Mouse (Mus musculus) embryonic stem cell, embryonic (primary cell): ENCODE measurements around the gene Gm10961.
"Not testable (repeated sequence)": the region's sequence is repeated elsewhere in the genome, so short reads cannot be mapped to it uniquely, and the experiment has no call there.

Experiments
- CTCF ChIA-PET, 4 experiments: fragments of 300-600 bp in 2 of 4; fragments of 350-600 bp in 2 of 4; sonication (Branson Sonifier 250); formaldehyde crosslinking; loops; one replicate each; lab custom pipeline; 2022; ENCODE audit warnings: inconsistent platforms in 2 of 4; lab: Charles Lee
- POLR2A ChIA-PET, 4 experiments: fragments of 300-600 bp in 2 of 4; fragments of 350-600 bp in 2 of 4; sonication (Branson Sonifier 250); formaldehyde crosslinking; loops; one replicate each; lab custom pipeline; 2022; ENCODE audit warnings: antibody characterized with exemption in 4 of 4, inconsistent platforms in 1 of 4; lab: Charles Lee

Gene Gm10961

DNA sequence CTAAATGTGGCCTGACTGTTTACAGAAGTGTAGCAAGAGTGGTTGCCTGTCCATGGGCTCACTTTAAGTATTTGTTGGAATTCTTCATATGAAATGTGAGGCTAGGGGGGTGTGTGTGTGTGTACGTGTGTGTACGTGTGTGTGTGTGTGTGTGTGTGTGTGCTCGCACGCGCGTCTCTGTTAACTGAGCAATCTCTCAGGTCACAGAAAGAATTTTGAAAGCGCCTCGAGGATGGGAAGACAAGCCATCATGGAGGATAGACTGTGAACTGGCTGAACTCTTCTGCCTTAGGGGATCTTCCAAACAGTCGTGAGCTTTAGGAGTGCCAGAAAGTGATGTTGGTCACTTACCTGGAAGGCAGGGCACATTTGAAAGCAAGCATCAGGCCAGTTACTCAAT is 2.8 kb downstream of the Gm10961 start:
- POLR2A ChIA-PET, result interaction anchor here in 1 of 4 experiments (1.1 kb wide), 1 partner anchor 62 kb away, joined by 3 read pairs; no protein-coding TSS in a partner anchor
- CTCF ChIA-PET, result no interaction called here

DNA sequence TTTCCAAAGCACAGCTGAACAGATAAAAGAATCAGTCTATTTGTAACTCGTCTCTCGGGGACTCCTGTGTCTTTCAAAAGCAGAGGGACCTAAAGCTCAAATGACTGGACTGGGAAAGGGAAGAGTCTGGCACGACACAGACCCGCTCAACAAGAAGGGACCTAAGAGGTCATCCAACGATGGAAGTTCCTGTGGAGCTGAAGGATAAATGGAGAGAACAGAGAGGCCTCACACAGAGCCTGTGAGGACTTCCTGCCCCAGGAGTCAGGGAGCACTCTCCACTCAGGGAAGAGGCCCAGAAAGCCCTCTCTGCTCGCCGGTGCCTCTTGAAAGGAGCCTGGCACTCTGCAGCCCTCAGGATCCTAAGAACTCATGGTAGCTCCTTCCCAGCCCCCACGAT is 4.7 kb downstream of the Gm10961 start:
- CTCF ChIA-PET, result interaction anchor here in 1 of 4 experiments (0.6 kb wide), 1 partner anchor 463 kb away, joined by 5 read pairs; no protein-coding TSS in a partner anchor
- POLR2A ChIA-PET, result interaction anchor here in 2 of 4 experiments (0.6 to 1.5 kb wide), 4 partner anchors 15 to 478 kb away, joined by 3 to 5 read pairs (median 4); partner anchors contain the start of gene Alx3 (in 1 of the 2)

DNA sequence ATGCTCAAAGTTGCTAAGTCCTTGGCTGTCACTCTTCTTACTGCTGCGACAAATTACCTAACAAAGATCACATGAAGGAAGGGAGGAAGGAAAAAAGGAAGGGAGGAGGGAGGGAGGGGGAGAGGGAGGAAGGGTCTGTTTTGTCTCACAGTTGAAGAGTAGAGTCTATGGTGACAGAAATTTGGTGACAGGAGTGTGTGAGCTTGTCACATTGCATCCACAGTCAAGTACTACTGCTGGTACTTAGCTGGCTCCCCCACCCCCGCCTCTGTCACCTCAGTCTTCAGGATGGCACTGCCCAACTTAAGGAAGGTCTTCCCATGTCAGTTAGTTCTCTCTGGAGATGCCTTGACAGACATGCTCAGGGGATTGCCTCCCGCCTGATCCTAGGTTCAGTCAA is 5.1 kb downstream of the Gm10961 start:
- POLR2A ChIA-PET, result interaction anchor here in 2 of 4 experiments (0.6 to 1.5 kb wide), 3 partner anchors 14 to 477 kb away, joined by 3 to 5 read pairs (median 4); no protein-coding TSS in a partner anchor
- CTCF ChIA-PET, result no interaction called here

DNA sequence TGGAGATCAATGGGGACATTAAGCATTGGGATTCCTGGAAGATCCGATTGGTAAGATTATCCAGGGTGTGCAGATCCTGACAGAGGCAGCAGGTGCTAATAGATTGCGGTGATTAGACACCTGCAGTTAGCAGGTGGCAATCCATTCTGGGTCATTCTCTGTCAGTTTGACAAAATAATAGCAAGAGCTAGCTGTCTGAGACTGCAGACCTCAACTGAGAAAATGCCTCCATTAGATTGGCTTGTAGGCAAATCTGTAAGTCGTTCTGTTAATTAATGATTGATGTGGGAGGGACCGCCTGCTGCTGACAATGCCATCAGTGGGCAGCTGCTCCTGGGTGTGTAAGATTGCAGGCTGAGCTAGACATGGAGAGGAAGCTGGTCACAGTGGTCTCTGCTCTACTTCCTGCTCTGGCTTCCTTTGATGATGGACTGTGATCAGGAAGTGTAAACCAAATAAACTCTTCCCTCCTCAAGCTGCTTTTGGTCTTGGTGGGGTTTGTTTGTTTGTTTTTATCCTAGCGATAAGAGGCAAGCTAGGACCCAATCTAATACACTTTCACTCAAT is 6.6 kb downstream of the Gm10961 start:
- ChIA-PET POLR2A (interaction anchor here in 2 of 4 experiments (0.5 to 0.6 kb wide), 2 partner anchors 446 to 647 kb away, joined by 3 read pairs; no protein-coding TSS in a partner anchor), CTCF (interaction anchor here in 2 of 4 experiments (0.5 to 0.7 kb wide), 2 partner anchors 30 to 283 kb away, joined by 3 read pairs; no protein-coding TSS in a partner anchor)

DNA sequence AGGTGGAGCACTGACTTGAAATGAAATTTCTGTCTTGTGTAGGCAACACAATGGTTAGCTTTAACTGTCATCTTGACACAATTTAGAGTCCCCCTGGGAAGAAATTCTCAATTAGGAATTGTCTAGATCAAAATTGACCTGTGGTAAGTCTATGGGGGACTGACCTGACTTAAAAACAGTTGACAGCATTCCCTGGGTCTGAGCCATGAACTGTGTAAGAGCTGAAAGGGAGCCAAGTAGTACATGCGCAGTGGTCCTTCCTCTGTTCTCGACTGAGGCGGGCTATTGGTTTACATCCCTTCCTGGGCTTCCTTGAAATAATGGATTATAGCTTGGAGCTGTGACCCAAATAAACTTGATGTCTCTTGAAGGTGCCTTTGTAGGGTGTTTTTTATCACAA is 15.8 kb downstream of the Gm10961 start:
- POLR2A ChIA-PET, result no interaction called here
- CTCF ChIA-PET, result no interaction called here

DNA sequence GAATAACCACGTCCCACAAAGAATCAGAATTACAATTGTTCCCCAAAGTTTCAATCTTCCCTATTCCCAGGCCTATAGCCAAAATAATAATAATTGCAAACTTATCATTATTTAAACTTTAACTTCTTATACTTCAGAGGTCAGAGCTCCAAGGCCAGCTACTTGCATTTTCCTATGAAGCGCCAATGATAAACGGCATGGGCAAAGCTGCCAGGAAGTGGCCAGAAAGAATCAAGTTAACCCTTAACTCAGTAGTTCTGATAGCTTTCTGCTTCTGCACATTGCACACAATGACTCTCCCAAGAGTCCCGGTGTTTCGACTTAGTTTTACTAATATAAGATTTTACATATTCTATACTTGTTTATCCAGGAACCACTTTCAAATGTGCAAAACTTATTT is 19.2 kb downstream of the Gm10961 start:
- CTCF ChIA-PET, result not testable (repeated sequence)
- POLR2A ChIA-PET, result interaction anchor here in 2 of 4 experiments (0.7 to 1.0 kb wide), 2 partner anchors 15 to 1072 kb away, joined by 3 read pairs; partner anchors contain the start of gene Gpsm2 (in 1 of the 2)

DNA sequence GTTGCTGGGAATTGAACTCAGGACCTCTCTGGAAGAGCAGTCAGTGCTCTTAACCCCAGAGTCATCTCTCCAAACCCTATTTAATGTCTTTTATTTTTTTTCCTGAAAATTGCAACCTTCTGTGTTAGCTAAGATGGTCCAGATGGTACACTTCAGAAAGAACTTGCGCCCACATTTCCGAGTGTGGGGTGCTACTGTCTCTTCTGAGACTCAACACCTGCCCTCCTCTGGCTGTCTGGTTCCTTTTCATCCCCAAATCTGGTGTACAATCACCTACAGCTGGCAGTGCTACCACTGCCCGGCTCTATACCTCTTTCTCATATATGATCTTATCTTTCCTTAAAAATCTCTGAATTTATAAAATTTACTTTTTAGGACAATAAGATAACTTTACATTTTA is 21.8 kb downstream of the Gm10961 start:
- CTCF ChIA-PET, result no interaction called here
- POLR2A ChIA-PET, result no interaction called here

DNA sequence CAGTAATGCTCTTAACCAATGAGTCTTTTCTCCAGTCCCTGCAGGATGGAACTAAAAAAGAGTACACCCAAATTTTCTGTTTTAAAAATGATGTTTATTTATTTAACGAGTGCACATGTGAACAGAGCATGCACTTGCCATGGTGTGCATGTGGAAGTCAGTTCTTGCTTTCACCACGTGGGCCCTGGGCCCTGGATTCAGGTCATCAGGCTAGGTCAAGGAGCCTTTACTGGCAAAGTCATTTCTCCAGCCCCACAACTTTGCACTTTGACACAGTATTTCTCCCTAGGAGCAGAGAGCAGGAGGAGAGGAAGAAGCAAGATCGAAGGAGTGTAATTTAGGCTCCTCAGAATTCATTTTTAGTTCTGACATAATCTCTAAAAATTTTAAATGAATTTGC is 23.7 kb downstream of the Gm10961 start:
- POLR2A ChIA-PET, result no interaction called here
- CTCF ChIA-PET, result interaction anchor here in 1 of 4 experiments (0.5 kb wide), 1 partner anchor 50 kb away, joined by 3 read pairs; no protein-coding TSS in a partner anchor

DNA sequence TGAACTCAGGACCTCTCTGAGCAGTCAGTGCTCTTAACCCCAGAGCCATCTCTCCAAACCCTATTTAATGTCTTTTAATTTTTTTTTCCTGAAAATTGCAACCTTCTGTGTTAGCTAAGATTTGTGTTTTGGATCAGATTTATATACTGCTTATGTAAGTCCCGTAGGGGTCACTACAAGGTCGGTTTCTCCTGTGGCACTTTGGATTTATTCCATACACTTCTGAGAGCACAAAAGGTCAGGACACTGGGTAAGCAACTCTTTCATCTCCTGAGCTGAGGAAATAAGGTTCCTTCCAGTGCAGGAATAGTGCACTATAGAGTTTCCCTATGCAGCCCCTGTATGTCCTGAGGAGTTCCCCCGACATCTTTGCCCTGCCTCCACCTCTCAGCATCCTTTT is 24.4 kb downstream of the Gm10961 start:
- ChIA-PET CTCF (interaction anchor here in 1 of 4 experiments (0.5 kb wide), 1 partner anchor 50 kb away, joined by 3 read pairs; no protein-coding TSS in a partner anchor), POLR2A (no interaction called here)

DNA sequence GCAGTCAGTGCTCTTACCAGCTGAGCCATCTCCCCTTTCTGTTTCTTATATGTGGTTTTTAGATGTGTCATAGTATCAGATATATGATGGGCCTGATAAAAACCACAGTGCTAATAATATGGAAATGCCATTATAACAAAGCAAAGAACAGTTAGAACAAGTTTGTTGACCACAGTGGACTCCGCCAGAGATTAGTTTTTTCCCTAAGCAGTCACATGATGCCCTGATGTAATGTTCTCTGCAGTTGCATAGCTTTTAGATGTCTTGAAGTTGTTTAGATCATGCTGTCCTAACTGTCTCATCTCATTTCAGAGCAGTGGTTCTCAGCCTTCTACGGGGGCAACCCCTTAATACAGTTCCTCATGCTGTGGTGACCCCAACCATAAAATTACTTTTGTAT is 25.0 kb downstream of the Gm10961 start:
- POLR2A ChIA-PET, result no interaction called here

DNA sequence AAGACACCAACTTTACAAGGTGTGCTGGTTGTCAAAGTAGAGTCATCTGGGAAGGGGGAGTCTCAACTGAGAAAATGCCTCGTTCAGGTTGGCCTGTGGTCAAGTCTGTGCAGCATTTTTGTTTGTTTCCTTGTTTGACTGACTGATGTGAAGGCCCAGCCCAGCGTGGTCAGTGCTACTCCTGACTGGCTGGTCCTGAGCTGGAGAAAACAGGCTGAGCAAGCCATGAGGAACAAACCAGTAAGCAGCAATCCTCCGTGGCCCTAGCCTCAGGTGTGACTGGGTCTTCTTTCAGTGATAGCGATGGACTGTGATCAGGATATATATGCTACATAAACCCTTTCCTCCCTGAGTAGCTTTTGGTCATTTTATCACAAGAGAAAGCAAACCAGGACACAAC is 25.8 kb downstream of the Gm10961 start:
- ChIA-PET POLR2A (interaction anchor here in 1 of 4 experiments (0.7 kb wide), 1 partner anchor 105 kb away, joined by 3 read pairs; no protein-coding TSS in a partner anchor), CTCF (interaction anchor here in 1 of 4 experiments (0.7 kb wide), 1 partner anchor 57 kb away, joined by 7 read pairs; no protein-coding TSS in a partner anchor)

More for the DNA sequence above, 25.0 kb downstream of the Gm10961 start:
- CTCF ChIA-PET, result no interaction called here

DNA sequence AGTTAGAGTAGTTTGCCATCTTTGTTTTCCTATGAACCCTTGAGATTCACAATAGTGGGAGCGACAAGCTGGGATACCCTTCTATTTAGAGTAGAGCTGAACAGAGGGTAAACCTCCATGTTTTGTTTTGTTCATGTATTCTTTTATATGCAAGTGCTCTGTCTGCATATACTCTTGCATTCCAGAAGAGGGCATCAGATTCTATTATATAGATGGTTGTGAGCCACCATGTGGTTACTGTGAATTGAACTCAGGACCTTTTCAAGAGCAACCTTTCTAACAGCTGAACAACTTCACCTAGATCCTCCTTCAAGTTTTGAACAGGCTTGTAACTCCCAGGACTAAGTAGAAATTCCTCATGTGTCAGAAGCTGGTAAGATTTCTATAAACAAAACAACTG is 27.9 kb downstream of the Gm10961 start:
- ChIA-PET POLR2A (interaction anchor here in 3 of 4 experiments (0.5 to 1.6 kb wide), 4 partner anchors 8 to 564 kb away, joined by 3 to 4 read pairs (median 4); partner anchors contain the start of gene Ahcyl1 (in 1 of the 3)), CTCF (interaction anchor here (0.5 to 1.6 kb wide), 6 partner anchors 37 to 315 kb away, joined by 3 to 6 read pairs (median 4); partner anchors contain the start of gene Ahcyl1 (in 1 of the 4))

DNA sequence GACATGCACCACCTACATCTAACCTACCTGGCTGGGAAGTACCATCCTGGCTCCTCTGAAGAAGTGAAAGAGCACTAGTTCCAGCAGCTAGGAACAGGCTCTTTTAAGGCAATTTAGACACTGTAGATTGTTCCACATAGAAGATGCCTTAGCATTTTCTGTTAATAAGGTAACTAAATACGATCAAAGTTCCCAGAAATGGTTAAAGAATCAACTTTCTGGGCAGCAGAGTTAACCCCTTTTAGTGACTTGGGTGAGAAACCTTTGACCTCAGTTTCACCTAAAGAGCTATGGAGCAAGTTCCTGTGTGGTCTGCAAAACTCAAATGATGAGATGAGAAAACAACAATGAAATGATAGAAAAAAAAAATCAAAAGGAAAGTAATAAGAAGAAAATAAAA is 33.5 kb downstream of the Gm10961 start:
- POLR2A ChIA-PET, result interaction anchor here in 2 of 4 experiments (0.5 to 2.7 kb wide), 2 partner anchors 31 to 1932 kb away, joined by 6 to 7 read pairs; partner anchors contain the start of gene Ahcyl1 (in 1 of the 2)
- CTCF ChIA-PET, result no interaction called here

DNA sequence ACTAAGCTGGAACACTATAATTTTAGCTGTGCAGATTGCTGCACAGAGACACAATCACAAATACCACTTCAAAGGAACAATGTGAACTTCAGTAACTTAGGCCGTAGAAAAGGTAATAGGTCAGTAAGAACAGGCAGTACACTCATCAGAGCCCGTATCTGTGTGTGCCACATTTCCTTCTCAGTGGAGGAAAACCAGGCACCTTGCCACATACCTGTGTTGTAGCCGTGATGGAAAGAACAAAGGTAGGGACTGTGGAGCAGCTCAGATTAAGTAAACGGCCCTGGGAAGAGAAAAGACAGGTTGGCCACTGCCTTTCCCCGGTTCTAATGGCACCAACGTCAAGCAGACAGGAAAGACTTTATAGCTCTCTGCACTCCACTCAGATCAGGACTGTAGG is 36.3 kb downstream of the Gm10961 start:
- CTCF ChIA-PET, result interaction anchor here in 2 of 4 experiments (0.5 to 1.5 kb wide), 2 partner anchors 29 to 200 kb away, joined by 3 to 4 read pairs; no protein-coding TSS in a partner anchor

DNA sequence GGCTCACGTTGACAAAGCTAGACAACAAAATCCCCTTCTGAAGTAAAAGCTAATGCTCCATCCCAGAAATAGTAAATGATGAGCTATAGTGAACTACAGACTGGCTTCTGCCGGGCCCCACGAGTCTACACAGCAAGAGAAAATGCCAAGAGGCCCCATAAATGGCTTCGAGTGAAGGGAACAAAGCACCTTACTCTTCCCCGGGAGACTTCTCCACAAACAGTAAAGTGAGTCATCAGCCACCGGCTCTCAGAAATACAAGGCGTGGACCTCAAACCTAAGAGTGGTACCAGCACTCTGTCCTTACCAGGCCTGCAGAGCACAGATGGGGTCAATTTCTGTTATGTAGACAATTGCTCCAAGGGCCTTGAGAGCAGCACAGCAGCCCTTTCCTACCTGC is 37.7 kb downstream of the Gm10961 start:
- POLR2A ChIA-PET, result no interaction called here
- CTCF ChIA-PET, result interaction anchor here in 1 of 4 experiments (1.5 kb wide), 1 partner anchor 198 kb away, joined by 4 read pairs; no protein-coding TSS in a partner anchor

More for the DNA sequence above, 36.3 kb downstream of the Gm10961 start:
- POLR2A ChIA-PET, result interaction anchor here in 2 of 4 experiments (0.8 to 1.1 kb wide), 3 partner anchors 9 to 88 kb away, joined by 3 read pairs; no protein-coding TSS in a partner anchor

DNA sequence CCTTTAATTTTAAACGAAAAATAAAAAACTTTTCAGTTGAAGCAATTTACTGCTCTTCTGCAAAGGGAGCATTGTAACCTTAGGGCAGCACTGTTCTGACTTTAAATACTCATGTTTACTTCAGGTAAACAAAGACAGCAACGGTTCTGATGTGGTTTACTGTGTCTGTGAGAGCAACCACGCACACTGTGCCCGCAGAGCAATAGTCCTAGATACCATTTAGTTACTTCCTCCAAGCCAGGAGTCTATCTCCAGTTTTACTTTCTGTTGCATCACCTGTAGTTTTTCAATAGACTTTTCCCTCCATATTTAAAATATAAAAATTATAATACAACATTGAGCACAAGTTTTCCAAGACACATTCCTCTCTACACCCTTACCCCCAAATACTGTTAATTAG is 39.4 kb downstream of the Gm10961 start:
- ChIA-PET CTCF (interaction anchor here in 1 of 4 experiments (0.6 kb wide), 1 partner anchor 13 kb away, joined by 3 read pairs; no protein-coding TSS in a partner anchor), POLR2A (no interaction called here)

DNA sequence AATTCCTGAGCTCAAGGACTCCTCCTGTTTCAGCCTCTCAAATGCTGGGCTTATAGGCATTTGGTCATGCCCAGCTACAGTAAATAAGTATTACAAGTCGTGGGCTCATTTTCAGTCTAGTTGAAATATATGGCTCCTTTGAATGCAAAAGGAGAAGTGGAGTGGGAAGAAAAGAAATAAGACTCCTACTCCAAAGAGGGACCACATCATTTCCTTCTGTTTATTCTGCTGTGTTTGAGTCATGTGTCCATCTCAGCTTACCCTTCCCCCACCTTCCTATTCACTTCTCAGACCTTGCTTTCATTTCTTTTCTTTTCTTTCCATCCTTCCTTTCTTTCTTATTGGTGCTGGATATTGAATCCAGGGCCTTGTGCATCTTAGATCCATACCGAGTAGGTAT is 40.4 kb downstream of the Gm10961 start:
- POLR2A ChIA-PET, result interaction anchor here in 1 of 4 experiments (0.5 kb wide), 1 partner anchor 214 kb away, joined by 4 read pairs; no protein-coding TSS in a partner anchor

DNA sequence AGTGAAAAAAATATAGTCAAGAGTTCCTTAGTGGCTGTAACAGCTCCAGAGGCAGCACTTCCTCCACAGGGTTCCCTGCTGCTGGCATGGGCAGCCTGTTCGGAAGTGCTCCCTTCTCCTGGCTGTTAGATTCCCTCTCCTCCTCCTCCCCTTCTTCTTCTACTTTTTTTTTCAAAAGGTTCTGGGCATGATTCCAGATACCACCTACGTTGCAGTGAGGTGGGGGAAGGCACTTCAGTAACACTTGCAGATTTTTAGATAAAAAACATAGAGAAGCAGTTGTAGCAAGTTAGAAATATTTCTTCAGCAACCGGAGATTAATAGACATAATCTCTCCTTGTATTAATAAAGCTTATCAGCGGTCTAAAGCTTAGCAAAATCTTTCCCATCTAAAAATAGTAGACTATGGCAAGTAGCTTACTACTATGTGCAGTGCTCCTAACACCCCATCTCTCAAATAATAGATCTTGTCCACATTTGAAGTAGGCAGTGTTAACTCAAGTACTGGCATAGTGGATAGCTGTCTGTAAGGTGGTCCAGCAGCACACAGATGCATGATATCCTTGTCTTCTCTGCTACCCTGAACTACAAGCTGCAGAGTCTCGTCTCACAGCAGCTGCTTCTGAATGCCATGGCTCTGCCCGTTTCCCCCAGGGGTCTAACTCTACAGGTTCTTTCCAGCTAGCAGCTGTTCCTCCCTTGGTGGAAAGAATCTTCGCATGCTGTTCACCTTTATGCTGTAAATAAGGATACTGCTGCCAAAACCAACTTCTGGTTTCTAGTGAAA is 49.9 kb downstream of the Gm10961 start:
- CTCF ChIA-PET, result interaction anchor here in 3 of 4 experiments (0.6 to 1.7 kb wide), 3 partner anchors 86 to 186 kb away, joined by 3 to 8 read pairs (median 4); partner anchors contain the start of gene Alx3 (in 1 of the 3)

More for the DNA sequence above, 40.4 kb downstream of the Gm10961 start:
- CTCF ChIA-PET, result no interaction called here

More for the DNA sequence above, 49.9 kb downstream of the Gm10961 start:
- POLR2A ChIA-PET, result interaction anchor here in 2 of 4 experiments (0.8 to 2.1 kb wide), 7 partner anchors 8 to 183 kb away, joined by 3 to 12 read pairs (median 3); partner anchors contain the start of gene Ahcyl1 (in 1 of the 2)
